Mouse (Mus musculus) testis, adult 2 months (tissue): ENCODE results near the gene Stim1. TPM values are rescaled to one million over a fixed set of nuclear protein-coding genes. Genes with fewer than 3 reads are reported as not detected.

ENCODE experiments used
- H3K27ac ChIP-seq: fragments of 200-500 bp; 2 replicates; pipeline ENCODE4 v1.5.1; 2012; ENCODE audit warnings: low read depth, low read length; ENCODE audit not compliant: control insufficient read depth, insufficient read depth
- H3K27me3 ChIP-seq: fragments of 200-500 bp; 2 replicates; pipeline ENCODE4 v1.6.1; 2012; ENCODE audit warnings: mild to moderate bottlenecking, low read length, moderate library complexity; ENCODE audit not compliant: control insufficient read depth, insufficient read depth
- H3K36me3 ChIP-seq: fragments of 200-500 bp; 2 replicates; pipeline ENCODE4 v1.6.1; 2012; ENCODE audit warnings: mild to moderate bottlenecking, low read length; ENCODE audit not compliant: control insufficient read depth, insufficient read depth
- H3K4me1 ChIP-seq: fragments of 200-500 bp; 2 replicates; pipeline ENCODE4 v1.6.1; 2012; ENCODE audit warnings: low read length; ENCODE audit not compliant: control insufficient read depth, insufficient read depth
- H3K4me3 ChIP-seq: fragments of 200-500 bp; 2 replicates; pipeline ENCODE4 v1.5.1; 2012; ENCODE audit warnings: low read depth, mild to moderate bottlenecking, low read length, moderate library complexity, mixed read lengths; ENCODE audit not compliant: control insufficient read depth
- CTCF ChIP-seq: fragments of 200-500 bp; IDR thresholded peaks from 2 replicates; pipeline ENCODE4 v1.5.1; 2012; ENCODE audit warnings: low read depth, mild to moderate bottlenecking, inconsistent platforms, low read length, moderate library complexity; ENCODE audit not compliant: control insufficient read depth, insufficient read depth, insufficient replicate concordance
- POLR2A ChIP-seq: fragments of 200-500 bp; IDR thresholded peaks from 2 replicates; pipeline ENCODE4 v1.6.1; 2012; ENCODE audit warnings: low read depth, mild to moderate bottlenecking, inconsistent platforms, low read length, moderate library complexity; ENCODE audit not compliant: control insufficient read depth
- polyA plus RNA-seq: library from polyadenylated mRNA; depleted of rRNA; stranded (reverse); fragments of >200 nt; gene quantifications from 2 replicates; pipeline ENCODE4 v1.2.3, GENCODE M21; 2012

Stim1 gene
- polyA plus RNA-seq, 1 experiment = 127 TPM

- TF ChIP-seq POLR2A = no peak
- TF ChIP-seq CTCF = no peak
- no peaks in the 10 kb centered on the region for H3K4me1 ChIP-seq
- H3K27ac ChIP-seq = no peak overlapping the region
- no peak overlapping the region for H3K4me3 ChIP-seq
- H3K27me3 ChIP-seq = no peaks in the 10 kb centered on the region
- no peaks in the 10 kb centered on the region for H3K36me3 ChIP-seq
Measured at GRCm38 (mm10) chr7:102317583-102318168, 50.1 kb downstream of the Stim1 start.

GRCm38 (mm10) chr7:102322137-102322536 lies 54.5 kb downstream of the Stim1 start:
- H3K4me1 ChIP-seq = no peaks in the 10 kb centered on the region
- no peak overlapping the region for H3K4me3 ChIP-seq
- H3K27ac ChIP-seq = no peak overlapping the region
- H3K36me3 ChIP-seq = no peaks in the 10 kb centered on the region
- H3K27me3 ChIP-seq = no peaks in the 10 kb centered on the region
- TF ChIP-seq CTCF = no peak
- TF ChIP-seq POLR2A = no peak

- H3K36me3 ChIP-seq = no peaks in the 10 kb centered on the region
- H3K27me3 ChIP-seq = no peaks in the 10 kb centered on the region
- TF ChIP-seq POLR2A (no peak), CTCF (no peak)
- no peak overlapping the region for H3K27ac ChIP-seq
- no peaks in the 10 kb centered on the region for H3K4me1 ChIP-seq
- no peak overlapping the region for H3K4me3 ChIP-seq
Measured at GRCm38 (mm10) chr7:102326323-102326722, 58.7 kb downstream of the Stim1 start.

DNA sequence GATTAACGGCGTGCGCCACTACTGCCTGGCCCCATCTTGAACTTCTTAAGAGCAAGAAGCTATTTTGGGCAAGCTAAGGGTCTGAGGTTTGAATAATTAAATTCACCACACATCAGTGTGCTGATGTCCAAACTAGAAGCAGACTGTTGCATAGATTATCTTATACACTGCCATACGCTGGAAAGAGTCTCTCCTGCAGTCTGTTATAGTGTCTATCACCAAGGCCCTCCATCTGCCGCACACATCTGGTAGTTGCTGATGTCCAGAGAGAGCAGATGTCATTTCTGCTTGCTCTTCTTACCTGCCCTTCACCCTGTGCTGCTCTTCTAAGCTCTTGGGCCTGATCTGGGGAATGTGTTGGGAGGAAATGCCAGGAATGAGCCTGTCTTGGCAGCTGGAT lies 62.7 kb downstream of the Stim1 start:
- Histone ChIP-seq H3K4me1 (no peaks in the 10 kb centered on the region), H3K36me3 (no peaks in the 10 kb centered on the region), H3K27me3 (no peaks in the 10 kb centered on the region), H3K27ac (no peak overlapping the region), H3K4me3 (no peak overlapping the region)
- no peak for TF ChIP-seq POLR2A
- no peak for TF ChIP-seq CTCF

DNA sequence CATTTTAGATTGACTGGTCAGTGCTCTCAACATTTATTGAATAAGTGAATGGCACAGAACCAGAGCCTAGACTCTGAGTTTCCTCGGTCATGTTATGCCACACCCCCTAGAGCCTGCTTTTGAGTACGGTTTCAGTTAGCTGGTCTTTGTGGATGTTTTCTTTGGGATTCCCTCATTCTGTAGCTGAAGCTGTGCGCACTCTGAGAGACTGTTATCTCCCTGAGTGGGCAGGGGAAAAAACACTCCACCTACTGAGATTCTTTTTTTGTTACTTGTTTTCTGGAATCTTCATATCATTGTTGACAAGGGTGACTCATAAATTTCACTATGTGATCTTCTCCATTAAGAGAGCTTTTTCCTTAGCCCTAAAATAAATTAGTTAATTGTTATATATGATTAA lies 63.9 kb downstream of the Stim1 start:
- no peak overlapping the region for H3K27ac ChIP-seq
- no peaks in the 10 kb centered on the region for H3K4me1 ChIP-seq
- TF ChIP-seq POLR2A (no peak), CTCF (no peak)
- no peaks in the 10 kb centered on the region for H3K27me3 ChIP-seq
- no peaks in the 10 kb centered on the region for H3K36me3 ChIP-seq
- H3K4me3 ChIP-seq = no peak overlapping the region

DNA sequence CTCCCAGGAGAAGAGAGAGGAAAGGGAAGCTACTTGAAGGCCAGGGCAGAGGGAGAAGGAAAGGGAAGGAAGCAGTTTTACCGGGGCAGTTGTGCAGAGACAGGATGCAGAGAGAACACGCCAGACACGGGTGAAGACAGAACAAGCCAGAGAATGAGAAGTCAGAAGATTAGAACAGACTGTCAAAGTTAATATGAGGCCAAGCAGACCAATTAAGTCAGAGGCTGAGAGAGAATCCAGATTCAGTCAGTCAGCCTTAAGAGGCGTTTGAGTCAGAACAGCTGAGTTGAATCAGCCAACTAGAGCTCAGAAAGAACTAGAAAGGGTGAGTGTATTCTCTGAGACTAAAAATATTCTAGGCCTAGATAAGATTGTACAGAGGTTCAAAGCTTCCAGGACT lies 66.1 kb downstream of the Stim1 start:
- no peak overlapping the region for H3K4me3 ChIP-seq
- H3K27ac ChIP-seq = no peak overlapping the region
- no peaks in the 10 kb centered on the region for H3K27me3 ChIP-seq
- no peaks in the 10 kb centered on the region for H3K4me1 ChIP-seq
- H3K36me3 ChIP-seq = no peaks in the 10 kb centered on the region; the same call in 1 of the 2 replicates
- TF ChIP-seq POLR2A = no peak
- no peak for TF ChIP-seq CTCF

GRCm38 (mm10) chr7:102337326-102337725 lies 69.7 kb downstream of the Stim1 start:
- no peaks in the 10 kb centered on the region for H3K4me1 ChIP-seq

More at GRCm38 (mm10) chr7:102337326-102337725, 69.7 kb downstream of the Stim1 start:
- Histone ChIP-seq H3K36me3 (no peaks in the 10 kb centered on the region; the same call in 1 of the 2 replicates), H3K4me3 (no peak overlapping the region), H3K27me3 (no peaks in the 10 kb centered on the region), H3K27ac (no peak overlapping the region)
- no peak for TF ChIP-seq CTCF
- TF ChIP-seq POLR2A = no peak
